8 mouse cellular contexts compared by ENCODE assay signal in the genomic region with DNA sequence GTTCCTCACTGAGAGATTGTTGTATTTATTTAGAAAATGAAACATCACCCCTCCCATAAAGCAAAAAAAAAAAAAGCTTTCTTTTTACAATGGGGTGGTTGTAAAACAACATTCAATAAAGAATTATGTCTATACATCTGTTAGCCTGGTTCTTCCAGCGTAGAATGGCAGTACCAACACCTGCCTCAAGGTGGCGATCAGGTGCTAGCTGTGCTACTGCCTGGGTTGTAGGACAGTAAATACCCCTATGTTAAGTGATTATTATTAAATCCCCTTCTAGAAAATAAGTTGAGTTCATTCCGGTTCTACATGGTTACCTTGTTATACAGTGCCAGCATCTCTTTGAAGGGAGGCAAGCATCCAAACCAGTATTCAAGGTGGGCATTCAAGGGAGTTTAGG.
DNase-seq lines count a peak whose midpoint lies in the region; ATAC-seq and TF ChIP-seq lines count a peak whose summit lies in the region.

No protein-coding gene starts in this region.

- no peaks in the 10 kb centered on the region for H3K27me3 ChIP-seq in neural tube, embryonic 11.5 days (ENCODE audit: control insufficient read depth, insufficient read depth, low read length)

- no peak overlapping the region for H3K4me2 ChIP-seq in neural tube, embryonic 11.5 days (ENCODE audit: low read depth)

- WGBS in neural tube, embryonic 11.5 days = 56% methylated on average over 3 of the region's 3 CpGs

- no peak overlapping the region for H3K9ac ChIP-seq in neural tube, embryonic 11.5 days (ENCODE audit: low read length)

- peak; percentile 70; the same call in 1 of the 2 replicates for TF ChIP-seq CTCF in embryonic fibroblast, embryonic 13.5 days (IDR thresholded peaks at IDR 0.05; ENCODE audit: borderline replicate concordance, insufficient read depth, low read length)

- no peaks in the 10 kb centered on the region; the same call in 1 of the 2 replicates for H3K4me1 ChIP-seq in embryonic fibroblast, embryonic 13.5 days (ENCODE audit: control insufficient read depth, insufficient read depth, low read length)
- H3K4me1 ChIP-seq in neural tube, embryonic 11.5 days (ENCODE audit: control insufficient read depth, insufficient read depth, low read length) = no peaks in the 10 kb centered on the region

- TF ChIP-seq POLR2A in embryonic fibroblast, embryonic 13.5 days (IDR thresholded peaks at IDR 0.05; ENCODE audit: low read depth, low read length) = no peak

- no peak overlapping the region for H3K4me3 ChIP-seq in embryonic fibroblast, embryonic 13.5 days (ENCODE audit: insufficient read depth, low read length)
- no peak overlapping the region for H3K4me3 ChIP-seq in neural tube, embryonic 11.5 days (ENCODE audit: low read depth, low read length)

- intact Hi-C loops in left cerebral cortex, postnatal 10 days (cut with DNase I) = loop anchor here (5.0 kb wide), 1 partner anchor 285 kb away; no protein-coding TSS in a partner anchor

- H3K9me3 ChIP-seq in neural tube, embryonic 11.5 days (ENCODE audit: control insufficient read depth, low read length) = no peaks in the 10 kb centered on the region

- no peak overlapping the region for H3K27ac ChIP-seq in embryonic fibroblast, embryonic 13.5 days (ENCODE audit: insufficient read depth, low read length)
- H3K27ac ChIP-seq in neural tube, embryonic 11.5 days (ENCODE audit: low read depth, low read length) = no peak overlapping the region

- H3K36me3 ChIP-seq in neural tube, embryonic 11.5 days (ENCODE audit: control insufficient read depth, insufficient read depth, low read length) = no peaks in the 10 kb centered on the region

- peak; percentile 54 for DNase-seq in gastrocnemius, adult 18-20 months (ENCODE audit: low spot score)
- DNase-seq in gastrocnemius, postnatal 25 days = no peak
- DNase-seq in urinary bladder, postnatal 25 days (ENCODE audit: low spot score) = peak; percentile 46
- DNase-seq in urinary bladder, adult 2 months (ENCODE audit: low spot score) = no peak
- peak; percentile 27 to 48 for DNase-seq in left cerebral cortex, postnatal 10 days (ENCODE audit: extremely low spot score in 1 of 2, low spot score in 2 of 2)
- peak; percentile 61 for DNase-seq in neural tube, embryonic 11.5 days (ENCODE audit: low spot score)
- no peak for DNase-seq in T-cell, adult 2 months (ENCODE audit: low spot score)

- no peak for ATAC-seq in neural tube, embryonic 11.5 days (ENCODE audit: insufficient read depth, low FRiP score, low TSS enrichment)

Comparison
In these comparisons a context has a peak if more than half of its experiments do, and no peak if none do; other contexts are left out.
1. DNase-seq: peak in gastrocnemius, adult 18-20 months (single experiment), urinary bladder, postnatal 25 days (single experiment), left cerebral cortex, postnatal 10 days (2 of 2) and neural tube, embryonic 11.5 days (single experiment); none in gastrocnemius, postnatal 25 days (single experiment), urinary bladder, adult 2 months (single experiment) and T-cell, adult 2 months (single experiment).